Mouse (Mus musculus): Measurements from ENCODE around the gene Gm9376. TPM values are rescaled to one million over a fixed set of nuclear protein-coding genes. Genes with fewer than 3 reads are reported as not detected.

The Gm9376 gene
- polyA plus RNA-seq, 2 experiments: not detected

DNA sequence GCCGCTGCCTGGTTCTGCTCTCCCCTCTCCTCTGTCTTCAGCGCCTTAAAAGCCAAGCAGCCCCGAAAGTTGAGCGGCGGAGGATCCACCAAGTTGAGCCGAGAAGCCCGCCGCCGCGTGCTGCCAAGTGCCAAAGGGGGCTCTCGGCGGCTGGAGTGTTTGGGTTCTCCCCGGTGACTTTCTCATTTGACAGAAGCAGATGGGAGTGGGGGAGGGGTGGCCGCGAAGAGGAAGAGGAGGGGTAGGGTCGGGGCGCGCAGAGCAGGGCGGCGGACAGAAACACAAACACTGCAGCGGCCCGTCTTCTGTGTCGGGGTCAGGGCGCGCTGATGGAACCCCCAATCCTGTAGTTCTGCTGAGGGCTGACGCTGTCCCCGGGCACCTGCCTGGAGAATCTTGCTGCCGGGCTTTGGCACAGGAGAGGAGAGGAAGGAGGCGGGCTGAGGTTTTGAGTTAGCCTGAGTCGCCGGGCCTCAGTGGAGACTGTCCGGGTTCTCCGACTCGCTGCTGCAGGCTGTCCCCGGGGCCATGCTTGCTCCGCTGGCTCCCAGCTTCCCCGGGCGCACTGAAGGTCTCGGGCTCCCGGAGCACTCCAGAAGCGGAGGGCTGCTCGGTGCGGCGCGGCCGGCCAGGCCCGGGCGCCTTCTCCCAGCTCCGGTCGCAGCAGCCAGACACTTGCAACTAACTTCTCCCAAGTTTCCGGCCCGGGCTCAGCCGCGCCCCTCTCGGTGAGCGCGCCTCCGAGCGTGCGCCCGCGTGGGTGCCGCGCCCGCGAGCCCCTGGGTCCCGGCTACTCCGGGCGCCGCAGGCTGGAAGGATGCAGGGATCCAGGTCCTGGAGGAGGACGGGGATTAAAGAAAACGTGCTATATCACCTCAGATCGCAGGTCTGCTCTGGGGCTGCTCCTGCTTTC lies 30.5 kb upstream of the Gm9376 start:
- Histone ChIP-seq H3K9me3 (ENCODE audit: control insufficient read depth, low read length) (no peaks in the 10 kb centered on the region), H3K27me3 (ENCODE audit: control insufficient read depth, insufficient read depth, low read length) (peaks cover 90% of the 10 kb centered on the region), H3K27ac (no peak overlapping the region), H3K9ac (replicated peaks) (no peak overlapping the region), H3K4me3 (ENCODE audit: insufficient read depth in 1 of 2, low read depth in 2 of 2, low read length in 2 of 2) (peak overlapping the region in 1 of 2 experiments; percentile 25; a peak in 2 of 4 replicates), H3K36me3 (replicated peaks; ENCODE audit: control insufficient read depth, insufficient read depth, low read depth) (no peaks in the 10 kb centered on the region), H3K4me1 (replicated peaks; ENCODE audit: control insufficient read depth in 2 of 2, insufficient read depth in 2 of 2, low read length in 1 of 2) (no peaks in the 10 kb centered on the region), H3K4me2 (ENCODE audit: low read depth) (peak overlapping the region; percentile 53)
- ATAC-seq (ENCODE audit: insufficient read depth) (no peak), DNase-seq (ENCODE audit: low read depth in 3 of 3, low spot score in 3 of 3) (no peak)
- TF ChIP-seq CTCF (IDR thresholded peaks at IDR 0.05; ENCODE audit: low read depth) (no peak), EP300 (IDR thresholded peaks at IDR 0.05; ENCODE audit: low read depth) (no peak)
- under 1% methylated on average over 73 of the region's 73 CpGs for WGBS (ENCODE audit: insufficient replicate concordance)

GRCm38 (mm10) chr14:118236886-118237289 lies 29.9 kb upstream of the Gm9376 start, which contains the start of gene Sox21:
Gene Sox21 (minus strand): TSS chr14:118237030.
- DNase-seq (ENCODE audit: low read depth in 3 of 3, low spot score in 3 of 3) (no peak), ATAC-seq (ENCODE audit: insufficient read depth) (peak; percentile 43; the same call in 1 of the 2 replicates)
- Histone ChIP-seq H3K9me3 (ENCODE audit: control insufficient read depth, low read length) (no peaks in the 10 kb centered on the region), H3K27ac (no peak within 1 kb of the TSS), H3K4me3 (ENCODE audit: insufficient read depth in 1 of 2, low read depth in 2 of 2, low read length in 2 of 2) (peak within 1 kb of the TSS in 1 of 2 experiments; percentile 25; a peak in 2 of 4 replicates), H3K27me3 (ENCODE audit: control insufficient read depth, insufficient read depth, low read length) (peaks cover 83% of the 10 kb centered on the region), H3K36me3 (replicated peaks; ENCODE audit: control insufficient read depth, insufficient read depth, low read depth) (no peaks in the 10 kb centered on the region), H3K4me1 (replicated peaks; ENCODE audit: control insufficient read depth in 2 of 2, insufficient read depth in 2 of 2, low read length in 1 of 2) (no peaks in the 10 kb centered on the region), H3K4me2 (ENCODE audit: low read depth) (peak within 1 kb of the TSS; percentile 53), H3K9ac (replicated peaks) (no peak within 1 kb of the TSS)
- 0% methylated on average over 34 of the region's 34 CpGs for WGBS (ENCODE audit: insufficient replicate concordance)
- TF ChIP-seq CTCF (IDR thresholded peaks at IDR 0.05; ENCODE audit: low read depth) (no peak), EP300 (IDR thresholded peaks at IDR 0.05; ENCODE audit: low read depth) (no peak)

DNA sequence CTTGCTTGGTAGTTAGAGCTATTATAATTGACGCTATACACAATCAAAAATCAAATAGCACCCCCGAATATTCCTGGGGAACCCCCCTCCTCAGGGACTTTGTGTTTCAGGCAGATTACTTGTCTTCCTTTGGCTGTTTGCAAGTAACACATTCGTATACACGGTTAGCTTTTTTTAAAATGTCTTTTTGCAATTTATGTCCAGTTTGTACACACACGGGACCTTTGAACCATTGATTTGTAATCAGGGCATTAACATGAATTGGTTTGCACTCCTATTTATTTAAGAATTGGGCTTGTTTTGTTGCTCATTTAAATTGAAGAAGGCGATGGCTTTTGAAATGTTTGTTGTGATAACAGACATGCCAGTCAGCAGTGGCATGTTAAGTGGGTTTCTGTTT lies 29.0 kb upstream of the Gm9376 start:
- Histone ChIP-seq H3K36me3 (replicated peaks; ENCODE audit: control insufficient read depth, insufficient read depth, low read depth) (no peaks in the 10 kb centered on the region), H3K9ac (replicated peaks) (no peak overlapping the region), H3K27me3 (ENCODE audit: control insufficient read depth, insufficient read depth, low read length) (peaks cover 74% of the 10 kb centered on the region), H3K4me3 (ENCODE audit: insufficient read depth in 1 of 2, low read depth in 2 of 2, low read length in 2 of 2) (no peak overlapping the region), H3K4me2 (ENCODE audit: low read depth) (no peak overlapping the region), H3K27ac (no peak overlapping the region), H3K9me3 (ENCODE audit: control insufficient read depth, low read length) (no peaks in the 10 kb centered on the region), H3K4me1 (replicated peaks; ENCODE audit: control insufficient read depth in 2 of 2, insufficient read depth in 2 of 2, low read length in 1 of 2) (no peaks in the 10 kb centered on the region)
- WGBS (ENCODE audit: insufficient replicate concordance): 9% methylated on average over 6 of the region's 6 CpGs
- ATAC-seq (ENCODE audit: insufficient read depth) (no peak), DNase-seq (ENCODE audit: low read depth in 3 of 3, low spot score in 3 of 3) (no peak)
- no peak for TF ChIP-seq EP300 (IDR thresholded peaks at IDR 0.05; ENCODE audit: low read depth)
- TF ChIP-seq CTCF (IDR thresholded peaks at IDR 0.05; ENCODE audit: low read depth): no peak

DNA sequence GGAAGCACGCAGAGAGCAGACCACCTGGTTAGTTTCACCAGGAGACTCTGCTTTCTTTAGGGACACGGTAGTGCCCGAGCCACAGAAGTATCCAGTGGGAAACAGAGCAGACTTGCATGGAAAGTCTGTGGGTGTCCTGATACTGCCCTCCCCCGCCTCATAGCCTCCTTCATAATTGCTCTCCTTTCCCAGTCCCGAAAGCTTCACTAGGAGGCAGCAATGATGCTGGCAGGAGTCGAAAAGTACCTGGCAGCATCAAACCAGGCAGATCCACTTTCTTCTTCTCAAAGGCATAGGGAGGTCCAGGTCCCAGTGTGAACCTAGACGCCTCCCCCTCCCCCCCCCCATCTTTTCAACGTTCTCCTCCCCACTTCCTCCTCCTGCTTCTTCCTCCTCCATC lies 27.4 kb upstream of the Gm9376 start:
- DNase-seq (ENCODE audit: low read depth in 3 of 3, low spot score in 3 of 3) (no peak), ATAC-seq (ENCODE audit: insufficient read depth) (no peak)
- no peak overlapping the region for H3K4me3 ChIP-seq (ENCODE audit: insufficient read depth in 1 of 2, low read depth in 2 of 2, low read length in 2 of 2)
- no peaks in the 10 kb centered on the region for H3K36me3 ChIP-seq (replicated peaks; ENCODE audit: control insufficient read depth, insufficient read depth, low read depth)
- no peak overlapping the region for H3K4me2 ChIP-seq (ENCODE audit: low read depth)
- H3K27me3 ChIP-seq (ENCODE audit: control insufficient read depth, insufficient read depth, low read length): peaks cover 61% of the 10 kb centered on the region
- no peaks in the 10 kb centered on the region for H3K9me3 ChIP-seq (ENCODE audit: control insufficient read depth, low read length)
- no peak overlapping the region for H3K27ac ChIP-seq
- TF ChIP-seq EP300 (IDR thresholded peaks at IDR 0.05; ENCODE audit: low read depth) (no peak), CTCF (IDR thresholded peaks at IDR 0.05; ENCODE audit: low read depth) (no peak)
- no peaks in the 10 kb centered on the region for H3K4me1 ChIP-seq (replicated peaks; ENCODE audit: control insufficient read depth in 2 of 2, insufficient read depth in 2 of 2, low read length in 1 of 2)
- no peak overlapping the region for H3K9ac ChIP-seq (replicated peaks)
- WGBS (ENCODE audit: insufficient replicate concordance): 8% methylated on average over 8 of the region's 8 CpGs

GRCm38 (mm10) chr14:118241416-118241815 lies 25.3 kb upstream of the Gm9376 start:
- H3K9ac ChIP-seq (replicated peaks): no peak overlapping the region
- no peaks in the 10 kb centered on the region for H3K9me3 ChIP-seq (ENCODE audit: control insufficient read depth, low read length)
- H3K4me1 ChIP-seq (replicated peaks; ENCODE audit: control insufficient read depth in 2 of 2, insufficient read depth in 2 of 2, low read length in 1 of 2): no peaks in the 10 kb centered on the region
- peaks cover 40% of the 10 kb centered on the region for H3K27me3 ChIP-seq (ENCODE audit: control insufficient read depth, insufficient read depth, low read length)
- H3K4me3 ChIP-seq (ENCODE audit: insufficient read depth in 1 of 2, low read depth in 2 of 2, low read length in 2 of 2): no peak overlapping the region
- H3K27ac ChIP-seq: no peak overlapping the region
- WGBS (ENCODE audit: insufficient replicate concordance): 13% methylated on average over 2 of the region's 2 CpGs
- TF ChIP-seq CTCF (IDR thresholded peaks at IDR 0.05; ENCODE audit: low read depth) (no peak), EP300 (IDR thresholded peaks at IDR 0.05; ENCODE audit: low read depth) (no peak)
- DNase-seq (ENCODE audit: low read depth in 3 of 3, low spot score in 3 of 3) (no peak), ATAC-seq (ENCODE audit: insufficient read depth) (no peak)
- H3K36me3 ChIP-seq (replicated peaks; ENCODE audit: control insufficient read depth, insufficient read depth, low read depth): no peaks in the 10 kb centered on the region
- H3K4me2 ChIP-seq (ENCODE audit: low read depth): no peak overlapping the region

All from liver, embryonic 14.5 days (tissue).